Mouse (Mus musculus) E14TG2a.4 (cell line): ENCODE measurements around the gene Aars.

Source experiments
- CTCF ChIP-seq: conservative IDR thresholded peaks from 2 replicates; pipeline ENCODE4 v1.5.1; 2014; ENCODE audit warnings: low read length
- NANOG ChIP-seq: IDR thresholded peaks from 2 replicates; pipeline ENCODE4 v1.6.1; 2014; ENCODE audit warnings: borderline replicate concordance, low read length, mixed read lengths
- POU5F1 ChIP-seq: IDR thresholded peaks from 2 replicates; pipeline ENCODE4 v1.6.1; 2014; ENCODE audit warnings: low read length, borderline replicate concordance

DNA sequence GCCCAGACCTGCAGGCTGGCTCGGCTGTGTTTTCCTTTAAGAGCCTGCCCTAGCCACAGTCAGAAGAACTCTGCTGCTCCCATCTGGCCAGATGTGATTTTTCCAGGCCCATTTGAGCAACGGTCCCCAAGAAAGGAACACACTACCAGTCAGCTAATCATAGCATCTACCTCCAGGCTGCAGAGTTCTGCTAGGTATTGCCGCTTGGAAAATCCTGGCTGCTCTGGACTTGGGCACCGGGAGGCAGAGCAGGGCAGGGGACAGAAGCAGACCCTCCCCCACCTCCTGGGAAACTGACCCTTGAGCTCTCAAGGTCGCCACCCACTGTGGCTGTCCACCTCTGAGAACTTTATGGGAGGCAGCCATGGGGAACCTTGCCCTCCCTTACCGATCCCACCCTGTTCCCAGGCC lies 46.9 kb downstream of the Aars start:
- TF ChIP-seq CTCF (no peak), POU5F1 (no peak), NANOG (no peak)
